Mouse (Mus musculus) Patski (cell line): ENCODE measurements around the gene Gtf2ird2. TPM values are rescaled to one million over a fixed set of nuclear protein-coding genes. Genes with fewer than 3 reads are reported as not detected.

ENCODE experiments used
- ATAC-seq: fragments of 100-300 bp; one replicate; pipeline ENCODE4 v1.8.0; 2021
- CTCF ChIA-PET: fragments of 350-600 bp; sonication (Branson Sonifier 250); formaldehyde crosslinking; loops from one replicate; lab custom pipeline; 2022; ENCODE audit warnings: inconsistent platforms; lab: Charles Lee
- POLR2A ChIA-PET: fragments of 350-600 bp; sonication (Branson Sonifier 250); formaldehyde crosslinking; loops from one replicate; lab custom pipeline; 2022; ENCODE audit warnings: antibody characterized with exemption, inconsistent platforms; lab: Charles Lee
- DNase-seq: peaks from one replicate; pipeline ENCODE4 v3.0.0-alpha.2; 2011; ENCODE audit warnings: low read depth, low spot score
- H3K27me3 ChIP-seq: fragments of 371-371 bp; one replicate; pipeline ENCODE4 v1.5.1; 2021
- CTCF ChIP-seq: fragments of 100-300 bp; IDR thresholded peaks from one replicate; pipeline ENCODE4 v1.5.1; 2021
- in situ Hi-C: fragments of 300-500 bp; cut with MboI; formaldehyde crosslinking; loops from 3 replicates; pipeline ENCODE4 v1.11.1; 2018; ENCODE audit warnings: low pct_unique_long_range_greater_than_20kb, mixed read lengths
- polyA plus RNA-seq: library from polyadenylated mRNA; unstranded; gene quantifications from one replicate; pipeline ENCODE4 v1.2.3, GENCODE M21; 2021

Gtf2ird2 gene
- polyA plus RNA-seq, 1 experiment from 2014 or later = 11.1 TPM

GRCm38 (mm10) chr5:134214021-134214806 is 30.4 kb downstream of the Gtf2ird2 start:
- ATAC-seq = no peak
- POLR2A ChIA-PET = no interaction called here

GRCm38 (mm10) chr5:134217900-134218299 is 34.1 kb downstream of the Gtf2ird2 start:
- no peak for TF ChIP-seq CTCF
- CTCF ChIA-PET = interaction anchor here (1.1 to 1.2 kb wide), 2 partner anchors 18 to 129 kb away, joined by 3 read pairs; no protein-coding TSS in a partner anchor
- in situ Hi-C loops = no loop called here
- POLR2A ChIA-PET = no interaction called here
- no peak for ATAC-seq
- no peaks in the 10 kb centered on the region for H3K27me3 ChIP-seq
- DNase-seq = no peak

More at GRCm38 (mm10) chr5:134214021-134214806, 30.4 kb downstream of the Gtf2ird2 start:
- CTCF ChIA-PET = no interaction called here
- no peaks in the 10 kb centered on the region for H3K27me3 ChIP-seq
- in situ Hi-C loops = no loop called here
- no peak for TF ChIP-seq CTCF
- no peak for DNase-seq

GRCm38 (mm10) chr5:134221278-134221677 is 37.5 kb downstream of the Gtf2ird2 start:
- in situ Hi-C loops = no loop called here
- ChIA-PET POLR2A (interaction anchor here (0.8 kb wide), 1 partner anchor 10 kb away, joined by 3 read pairs; no protein-coding TSS in a partner anchor), CTCF (no interaction called here)
- no peaks in the 10 kb centered on the region for H3K27me3 ChIP-seq
- DNase-seq = no peak
- no peak for TF ChIP-seq CTCF
- no peak for ATAC-seq

GRCm38 (mm10) chr5:134221708-134222150 is 37.9 kb downstream of the Gtf2ird2 start:
- no peak for ATAC-seq
- ChIA-PET POLR2A (no interaction called here), CTCF (no interaction called here)
- DNase-seq = no peak
- no peaks in the 10 kb centered on the region for H3K27me3 ChIP-seq
- in situ Hi-C loops = no loop called here
- no peak for TF ChIP-seq CTCF

GRCm38 (mm10) chr5:134225110-134225901 is 41.5 kb downstream of the Gtf2ird2 start:
- TF ChIP-seq CTCF = no peak
- DNase-seq (no peak), ATAC-seq (no peak)
- ChIA-PET CTCF (interaction anchor here (1.0 to 1.4 kb wide), 2 partner anchors 10 to 116 kb away, joined by 3 read pairs; no protein-coding TSS in a partner anchor), POLR2A (no interaction called here)
- no peaks in the 10 kb centered on the region for H3K27me3 ChIP-seq
- in situ Hi-C loops = no loop called here

- H3K27me3 ChIP-seq = no peaks in the 10 kb centered on the region
- no peak for TF ChIP-seq CTCF
- peak; percentile 4 for ATAC-seq
- in situ Hi-C loops = no loop called here
- ChIA-PET CTCF (no interaction called here), POLR2A (no interaction called here)
- DNase-seq = no peak
These were observed 43.1 kb downstream of the Gtf2ird2 start for GRCm38 (mm10) chr5:134226946-134227345.

- no peak for TF ChIP-seq CTCF
- CTCF ChIA-PET = interaction anchor here (1.1 kb wide), 1 partner anchor 11 kb away, joined by 4 read pairs; no protein-coding TSS in a partner anchor
- in situ Hi-C loops = no loop called here
- DNase-seq (no peak), ATAC-seq (no peak)
- H3K27me3 ChIP-seq = no peaks in the 10 kb centered on the region
- POLR2A ChIA-PET = interaction anchor here (0.6 kb wide), 1 partner anchor 23 kb away, joined by 3 read pairs; no protein-coding TSS in a partner anchor
These were observed 43.9 kb downstream of the Gtf2ird2 start for GRCm38 (mm10) chr5:134227574-134228248.

- POLR2A ChIA-PET = interaction anchor here (0.6 kb wide), 1 partner anchor 23 kb away, joined by 3 read pairs; no protein-coding TSS in a partner anchor
These were observed 44.4 kb downstream of the Gtf2ird2 start for GRCm38 (mm10) chr5:134228249-134228638.

GRCm38 (mm10) chr5:134229391-134229790 is 45.6 kb downstream of the Gtf2ird2 start, which contains the start of gene Ncf1:
Gene Ncf1, minus strand, starts transcription at chr5:134229625.
- DNase-seq = no peak
- no peaks in the 10 kb centered on the region for H3K27me3 ChIP-seq
- CTCF ChIA-PET = no interaction called here
- in situ Hi-C loops = no loop called here
- TF ChIP-seq CTCF = no peak
- POLR2A ChIA-PET = interaction anchor here (0.8 kb wide), 1 partner anchor 10 kb away, joined by 3 read pairs; no protein-coding TSS in a partner anchor
- no peak for ATAC-seq

More at GRCm38 (mm10) chr5:134228249-134228638, 44.4 kb downstream of the Gtf2ird2 start:
- ATAC-seq = no peak
- in situ Hi-C loops = no loop called here
- no peaks in the 10 kb centered on the region for H3K27me3 ChIP-seq
- no peak for TF ChIP-seq CTCF
- DNase-seq = no peak
- CTCF ChIA-PET = interaction anchor here (1.1 kb wide), 1 partner anchor 12 kb away, joined by 4 read pairs; no protein-coding TSS in a partner anchor

GRCm38 (mm10) chr5:134231376-134231775 is 47.6 kb downstream of the Gtf2ird2 start:
- CTCF ChIA-PET = no interaction called here
- in situ Hi-C loops = no loop called here
- TF ChIP-seq CTCF = no peak
- POLR2A ChIA-PET = no interaction called here
- ATAC-seq (no peak), DNase-seq (no peak)
- H3K27me3 ChIP-seq = no peaks in the 10 kb centered on the region
